39 mouse cellular contexts compared by ENCODE assay signal in genomic region chr7:5086921-5087440, GRCm38 (mm10). TPM values are rescaled to one million over a fixed set of nuclear protein-coding genes. Genes with fewer than 3 reads are reported as not detected.
A peak's percentile ranks its signal among the peaks of the same experiment; 100 is the strongest.
DNase-seq lines count a peak whose midpoint lies in the region; ATAC-seq and TF ChIP-seq lines count a peak whose summit lies in the region.
"Had no signal": no experiment of that assay in that cellular context is flagged by ENCODE, and none has a peak within 500 bp of the region (broad histone marks: within the 10 kb centered on the region; RNA-seq: fewer than 3 reads in every experiment).

No protein-coding gene starts in this region.

- no peak overlapping the region for H3K27ac ChIP-seq in kidney, adult 2 months (ENCODE audit: insufficient read depth, low read depth, low read length)
- 0 out of 2 replicates have a peak overlapping the region, but pooled peaks have one; percentile 2 for H3K27ac ChIP-seq in layer of hippocampus, adult 2 months
- H3K27ac ChIP-seq in intestine, postnatal 0 days (ENCODE audit: low read depth, low read length): peak overlapping the region; percentile 77
- H3K27ac ChIP-seq: embryonic facial prominence, embryonic 10.5 days; embryonic facial prominence, embryonic 15.5 days; forebrain, embryonic 12.5 days; hindbrain, embryonic 14.5 days; liver, embryonic 14.5 days; midbrain, embryonic 10.5 days; midbrain, embryonic 15.5 days; neural tube, embryonic 15.5 days had no signal

- H3K9ac ChIP-seq in intestine, postnatal 0 days (ENCODE audit: low read depth, low read length): peak overlapping the region; percentile 37
- H3K9ac ChIP-seq: embryonic facial prominence, embryonic 15.5 days; forebrain, embryonic 12.5 days; forebrain, postnatal 0 days; hindbrain, embryonic 14.5 days; liver, embryonic 14.5 days; lung, embryonic 14.5 days; midbrain, embryonic 15.5 days; neural tube, embryonic 15.5 days had no signal

- peaks cover 29% of the 10 kb centered on the region for H3K4me1 ChIP-seq in kidney, adult 2 months (ENCODE audit: control insufficient read depth, insufficient read depth, low read length)
- H3K4me1 ChIP-seq in intestine, postnatal 0 days (replicated peaks; ENCODE audit: control insufficient read depth, insufficient read depth, low read length): peaks cover 12% of the 10 kb centered on the region; the same call in 1 of the 2 replicates

- no peak for ATAC-seq in intestine, postnatal 0 days
- ATAC-seq: CD4-positive, CD25-positive, alpha-beta regulatory T cell, adult 4 months; forebrain, postnatal 0 days; midbrain, embryonic 15.5 days had no signal

- TF ChIP-seq POLR2A in kidney, adult 2 months (IDR thresholded peaks at IDR 0.05; ENCODE audit: low read depth, low read length): no peak

- H3K4me2 ChIP-seq in intestine, postnatal 0 days (replicated peaks; ENCODE audit: low read depth): peak overlapping the region; percentile 33; the same call in 1 of the 2 replicates
- H3K4me2 ChIP-seq: embryonic facial prominence, embryonic 15.5 days; forebrain, embryonic 12.5 days; heart, embryonic 11.5 days; hindbrain, embryonic 14.5 days; lung, embryonic 14.5 days; midbrain, embryonic 15.5 days; neural tube, embryonic 15.5 days had no signal

- H3K9me3 ChIP-seq in intestine, postnatal 0 days (ENCODE audit: control insufficient read depth): no peaks in the 10 kb centered on the region
- H3K9me3 ChIP-seq: embryonic facial prominence, embryonic 10.5 days; embryonic facial prominence, embryonic 15.5 days; forebrain, embryonic 12.5 days; midbrain, embryonic 10.5 days; midbrain, embryonic 15.5 days; neural tube, embryonic 15.5 days had no signal

- 33% methylated on average over 5 of the region's 5 CpGs for WGBS in kidney, adult 2 months
- 61% methylated on average over 5 of the region's 5 CpGs for WGBS in intestine, postnatal 0 days

- no peaks in the 10 kb centered on the region for H3K27me3 ChIP-seq in kidney, adult 2 months (replicated peaks; ENCODE audit: control insufficient read depth, insufficient read depth, low read length)
- H3K27me3 ChIP-seq in intestine, postnatal 0 days (replicated peaks; ENCODE audit: control insufficient read depth, insufficient read depth, low read length): no peaks in the 10 kb centered on the region
- H3K27me3 ChIP-seq: embryonic facial prominence, embryonic 15.5 days; forebrain, embryonic 12.5 days; midbrain, embryonic 15.5 days; neural tube, embryonic 15.5 days had no signal

- no peak overlapping the region for H3K4me3 ChIP-seq in kidney, adult 2 months (ENCODE audit: insufficient read depth, low read depth, low read length)
- no peak overlapping the region for H3K4me3 ChIP-seq in layer of hippocampus, adult 2 months
- no peak overlapping the region for H3K4me3 ChIP-seq in intestine, postnatal 0 days (ENCODE audit: low read depth, low read length)
- H3K4me3 ChIP-seq: embryonic facial prominence, embryonic 10.5 days; embryonic facial prominence, embryonic 15.5 days; forebrain, embryonic 12.5 days; midbrain, embryonic 10.5 days; midbrain, embryonic 15.5 days; neural tube, embryonic 15.5 days had no signal

- H3K36me3 ChIP-seq in kidney, adult 2 months (ENCODE audit: control insufficient read depth, insufficient read depth, low read length): no peaks in the 10 kb centered on the region
- H3K36me3 ChIP-seq in intestine, postnatal 0 days (ENCODE audit: control insufficient read depth, insufficient read depth): peaks cover 32% of the 10 kb centered on the region

- TF ChIP-seq CTCF in kidney, adult 2 months (conservative IDR thresholded peaks at IDR 0.05; ENCODE audit: insufficient read depth, insufficient read length, low read depth, low read length): no peak
- no peak for TF ChIP-seq CTCF in layer of hippocampus, adult 2 months (conservative IDR thresholded peaks at IDR 0.05)
- no peak for TF ChIP-seq CTCF in intestine, postnatal 0 days (IDR thresholded peaks at IDR 0.05; ENCODE audit: low read depth)

- peak; percentile 5 for DNase-seq in cerebellum, adult 9-11 months
- no peak for DNase-seq in cerebellum, adult 11 months
- peak; percentile 31 for DNase-seq in kidney, adult 2 months
- no peak for DNase-seq in kidney, adult 9 months
- no peak for DNase-seq in layer of hippocampus, adult 2 months (ENCODE audit: low spot score in 2 of 2)
- no peak for DNase-seq in layer of hippocampus, adult 9-10 months (ENCODE audit: low spot score)
- no peak for DNase-seq in thymus, postnatal 25 days
- DNase-seq: adrenal gland, adult 2 months; cerebellum, postnatal 14 days; forebrain, postnatal 0 days; kidney, postnatal 14 days; layer of hippocampus, postnatal 36 days; left cerebral cortex, postnatal 4 days; liver; lung, embryonic 14.5 days; lung, postnatal 14 days; retina, postnatal 1 day; right cerebral cortex, postnatal 25 days; spleen, adult 18-20 months; thymus, adult 2 months had no signal

RNA-seq across cellular contexts. Expression of gene Epn1, which starts 6.9 kb away (rescaled TPM):
- polyA plus RNA-seq in kidney, adult 2 months (2012; rRNA removed): 243 and 262 TPM in 2 replicates
- 100 to 1,000 TPM; 540 to 559 TPM for total RNA-seq in layer of hippocampus, adult 2 months (2021)
- 98.0 and 106 TPM in 2 replicates for polyA plus RNA-seq in intestine, postnatal 0 days (2015; fragmentation: Nextera tagmentation; extraction: Ambion mirVana)

RNA-seq across cellular contexts. Expression of gene U2af2, which starts 25.0 kb away (rescaled TPM):
- 132 and 153 TPM in 2 replicates for polyA plus RNA-seq in kidney, adult 2 months (2012; rRNA removed)
- 100 to 1,000 TPM; 185 to 192 TPM for total RNA-seq in layer of hippocampus, adult 2 months (2021)
- 48.3 and 51.4 TPM in 2 replicates for polyA plus RNA-seq in intestine, postnatal 0 days (2015; fragmentation: Nextera tagmentation; extraction: Ambion mirVana)

RNA-seq across cellular contexts. Expression of gene Rfpl4, which starts 29.8 kb away (rescaled TPM):
- not detected in 2 replicates for polyA plus RNA-seq in kidney, adult 2 months (2012; rRNA removed)
- total RNA-seq in layer of hippocampus, adult 2 months (2021): not detected
- not detected in 2 replicates for polyA plus RNA-seq in intestine, postnatal 0 days (2015; fragmentation: Nextera tagmentation; extraction: Ambion mirVana)
- total RNA-seq: adrenal gland, postnatal 4 days; forebrain, postnatal 0 days; gastrocnemius, adult 8-10 months; granulocyte monocyte progenitor cell, adult 5-6 weeks; hematopoietic stem cell, adult 5-6 weeks; layer of hippocampus, adult 8-10 months; layer of hippocampus, postnatal 36 days; left cerebral cortex, postnatal 4 days; megakaryocyte progenitor cell, adult 5-6 weeks had no signal
- polyA plus RNA-seq: adrenal gland, adult 2 months; embryonic facial prominence, embryonic 10.5 days; embryonic facial prominence, embryonic 15.5 days; forebrain, embryonic 12.5 days; forebrain, postnatal 0 days; heart, embryonic 11.5 days; heart, embryonic 16.5 days; hindbrain, embryonic 14.5 days; liver, embryonic 14.5 days; lung, embryonic 14.5 days; midbrain, embryonic 10.5 days; midbrain, embryonic 15.5 days; neural tube, embryonic 15.5 days; stomach, embryonic 16.5 days; thymus, adult 2 months had no signal

RNA-seq across cellular contexts. Expression of gene Zfp580, which starts 35.6 kb away (rescaled TPM):
- 17.0 and 17.1 TPM in 2 replicates for polyA plus RNA-seq in kidney, adult 2 months (2012; rRNA removed)
- total RNA-seq in layer of hippocampus, adult 2 months (2021): 10 to 100 TPM; 34.1 to 35.7 TPM
- polyA plus RNA-seq in intestine, postnatal 0 days (2015; fragmentation: Nextera tagmentation; extraction: Ambion mirVana): 15.8 and 16.9 TPM in 2 replicates

RNA-seq across cellular contexts. Expression of gene Rasl2-9, which starts 38.8 kb away (rescaled TPM):
- 2.8 and 3.5 TPM in 2 replicates for polyA plus RNA-seq in kidney, adult 2 months (2012; rRNA removed)
- total RNA-seq in layer of hippocampus, adult 2 months (2021): under 1 TPM in 1 of 2 experiments, not detected in 1; 0.59 TPM
- 1.6 and 2.3 TPM in 2 replicates for polyA plus RNA-seq in intestine, postnatal 0 days (2015; fragmentation: Nextera tagmentation; extraction: Ambion mirVana)
- total RNA-seq: granulocyte monocyte progenitor cell, adult 5-6 weeks; hematopoietic stem cell, adult 5-6 weeks; layer of hippocampus, postnatal 36 days; left cerebral cortex, postnatal 4 days; megakaryocyte progenitor cell, adult 5-6 weeks had no signal

Comparison
In these comparisons a context has a peak if more than half of its experiments do, and no peak if none do; other contexts are left out.
1. DNase-seq: peak in cerebellum, adult 9-11 months (single experiment) and kidney, adult 2 months (single experiment); none in cerebellum, adult 11 months (single experiment), kidney, adult 9 months (single experiment), layer of hippocampus, adult 2 months (0 of 2), layer of hippocampus, adult 9-10 months (single experiment) and thymus, postnatal 25 days (single experiment).